Comparison of ENCODE assay signal across 8 mouse cellular contexts in the genomic region with DNA sequence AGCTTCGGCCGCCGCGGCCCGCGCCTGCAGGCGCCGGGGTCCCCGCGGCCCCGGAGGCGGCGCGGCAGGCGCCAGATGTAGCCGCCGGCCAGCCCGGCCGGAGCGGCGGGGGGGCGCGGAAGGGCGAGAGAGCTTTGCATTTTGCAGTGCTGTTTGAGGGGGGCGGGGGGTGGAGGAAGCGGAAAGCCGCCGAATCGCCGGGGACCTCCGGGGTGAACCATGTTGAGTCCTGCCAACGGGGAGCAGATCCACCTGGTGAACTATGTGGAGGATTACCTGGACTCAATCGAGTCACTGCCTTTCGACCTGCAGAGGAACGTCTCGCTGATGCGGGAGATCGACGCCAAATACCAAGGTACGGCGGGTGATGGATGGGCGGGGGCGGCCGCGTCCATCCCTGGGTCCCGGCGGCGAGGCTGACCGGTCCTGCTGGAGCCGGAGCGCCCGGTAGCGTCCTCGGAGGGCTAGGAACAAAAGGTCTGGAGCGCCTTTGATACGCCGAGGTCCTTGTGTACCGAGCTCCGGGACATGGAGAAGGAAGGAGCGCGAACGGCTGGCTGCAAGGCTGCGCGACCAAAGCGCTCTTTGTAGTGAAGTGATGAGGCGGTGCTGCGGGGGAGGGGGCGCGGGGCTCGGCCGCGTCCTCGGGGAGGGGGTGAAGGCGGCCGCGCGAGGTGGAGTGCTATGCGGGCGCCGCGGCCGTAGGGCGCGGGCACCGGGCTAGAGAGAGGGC. TPM values are rescaled to one million over a fixed set of nuclear protein-coding genes. Genes with fewer than 3 reads are reported as not detected.
DNase-seq lines count a peak whose midpoint lies in the region; ATAC-seq and TF ChIP-seq lines count a peak whose summit lies in the region.

No protein-coding gene starts in this region.

- 0 out of 2 replicates have a peak, but pooled peaks have one; percentile 18 for TF ChIP-seq POLR2A in bone marrow, adult 2 months (IDR thresholded peaks at IDR 0.05; ENCODE audit: borderline replicate concordance, control insufficient read depth, low read depth, low read length)

- H3K4me3 ChIP-seq in C2C12 (ENCODE audit: insufficient read depth, poor library complexity, severe bottlenecking): peak overlapping the region; percentile 71
- H3K4me3 ChIP-seq in bone marrow, adult 2 months (replicated peaks; ENCODE audit: control insufficient read depth, low read depth, low read length): peak overlapping the region; percentile 100
- peak overlapping the region; percentile 92 for H3K4me3 ChIP-seq in forebrain, embryonic 13.5 days
- peak overlapping the region; percentile 94 for H3K4me3 ChIP-seq in hindbrain, embryonic 12.5 days

- peak overlapping the region; percentile 89 for H3K27ac ChIP-seq in bone marrow, adult 2 months (ENCODE audit: control insufficient read depth, insufficient read depth, low read depth, low read length, poor library complexity)
- H3K27ac ChIP-seq in forebrain, embryonic 13.5 days: peak overlapping the region; percentile 99
- peak overlapping the region; percentile 100 for H3K27ac ChIP-seq in hindbrain, embryonic 12.5 days

- peak overlapping the region; percentile 96 for H3K9ac ChIP-seq in forebrain, embryonic 13.5 days
- peak overlapping the region; percentile 97 for H3K9ac ChIP-seq in hindbrain, embryonic 12.5 days

- peaks cover 33% of the 10 kb centered on the region for H3K79me3 ChIP-seq in C2C12 (ENCODE audit: low read depth)

- 3% methylated on average over 82 of the region's 85 CpGs for WGBS in bone marrow, adult 2 months
- WGBS in forebrain, embryonic 13.5 days: under 1% methylated on average over 53 of the region's 85 CpGs
- under 1% methylated on average over 75 of the region's 85 CpGs for WGBS in hindbrain, embryonic 12.5 days

- no peaks in the 10 kb centered on the region for H3K9me3 ChIP-seq in forebrain, embryonic 13.5 days (replicated peaks)
- no peaks in the 10 kb centered on the region for H3K9me3 ChIP-seq in hindbrain, embryonic 12.5 days (replicated peaks)

- ATAC-seq in forebrain, embryonic 13.5 days: no peak
- no peak for ATAC-seq in hindbrain, embryonic 12.5 days (ENCODE audit: low FRiP score)

- H3K4me1 ChIP-seq in bone marrow, adult 2 months (ENCODE audit: control insufficient read depth, insufficient read depth, low read length): no peaks in the 10 kb centered on the region; the same call in 1 of the 2 replicates
- peaks cover 27% of the 10 kb centered on the region for H3K4me1 ChIP-seq in forebrain, embryonic 13.5 days
- peaks cover 23% of the 10 kb centered on the region for H3K4me1 ChIP-seq in hindbrain, embryonic 12.5 days

- H3K36me3 ChIP-seq in C2C12 (ENCODE audit: control insufficient read depth, insufficient read depth): peaks cover 10% of the 10 kb centered on the region
- H3K36me3 ChIP-seq in forebrain, embryonic 13.5 days (ENCODE audit: poor library complexity, severe bottlenecking): peaks cover 11% of the 10 kb centered on the region
- H3K36me3 ChIP-seq in hindbrain, embryonic 12.5 days: peaks cover 9% of the 10 kb centered on the region

- TF ChIP-seq CTCF in C2C12 (IDR thresholded peaks at IDR 0.05; ENCODE audit: control insufficient read depth, insufficient read depth, insufficient read length): no peak
- TF ChIP-seq CTCF in bone marrow, adult 2 months (IDR thresholded peaks at IDR 0.05; ENCODE audit: control insufficient read depth, insufficient read depth, low read length): peak; percentile 4; the same call in 1 of the 2 replicates

- H3K79me2 ChIP-seq in C2C12 (ENCODE audit: control insufficient read depth, insufficient read depth): peaks cover 50% of the 10 kb centered on the region

- peak overlapping the region; percentile 76 for H3K4me2 ChIP-seq in forebrain, embryonic 13.5 days
- H3K4me2 ChIP-seq in hindbrain, embryonic 12.5 days (replicated peaks): peak overlapping the region; percentile 74

- H3ac ChIP-seq in C2C12 (ENCODE audit: control insufficient read depth, insufficient read length, low read depth): peak overlapping the region; percentile 75

- no peaks in the 10 kb centered on the region for H3K27me3 ChIP-seq in C2C12 (ENCODE audit: control insufficient read depth, insufficient read depth, insufficient read length)
- H3K27me3 ChIP-seq in forebrain, embryonic 13.5 days: no peaks in the 10 kb centered on the region
- H3K27me3 ChIP-seq in hindbrain, embryonic 12.5 days: no peaks in the 10 kb centered on the region

- peak; percentile 24 for DNase-seq in left cerebral cortex, adult 11 months (ENCODE audit: low spot score)
- DNase-seq in lung, postnatal 25 days (ENCODE audit: low spot score): peak; percentile 33
- peak; percentile 33 to 64 for DNase-seq in right cerebral cortex, adult 2 months (ENCODE audit: low spot score in 2 of 2)
- peak; percentile 33 for DNase-seq in urinary bladder, postnatal 25 days (ENCODE audit: low spot score)

TF ChIP-seq in C2C12, 6 proteins besides CTCF, POLR2A, EP300 and RAD21:
- TF ChIP-seq MAX (IDR thresholded peaks at IDR 0.05) (no peak), USF1 (IDR thresholded peaks at IDR 0.05; ENCODE audit: low read depth) (no peak), FOSL1 (IDR thresholded peaks at IDR 0.05; ENCODE audit: insufficient read depth, low read length, poor library complexity, severe bottlenecking) (no peak), CEBPB (IDR thresholded peaks at IDR 0.05; ENCODE audit: low read depth) (no peak), MYOG (IDR thresholded peaks at IDR 0.05; ENCODE audit: control insufficient read depth, extremely low read depth, insufficient read length) (no peak), MYOD1 (IDR thresholded peaks at IDR 0.05; ENCODE audit: control insufficient read depth, insufficient read length, low read depth) (no peak)
TF ChIP-seq in C2C12: peak in this region for 0.

RNA-seq across cellular contexts. Expression of a gene that starts 1.5 kb away (rescaled TPM):
- polyA plus RNA-seq in C2C12 (2012; fragmentation: generic; extraction: Trizol): 22.3 TPM
- 26.2 and 44.7 TPM in 2 replicates for polyA plus RNA-seq in bone marrow, adult 2 months (2011; ENCODE audit: insufficient read depth, insufficient read length, low replicate concordance, missing spikeins)
- 43.5 and 47.3 TPM in 2 replicates for polyA plus RNA-seq in forebrain, embryonic 13.5 days (2015; fragmentation: Nextera tagmentation; extraction: Ambion mirVana)
- polyA plus RNA-seq in hindbrain, embryonic 12.5 days (2016; fragmentation: Nextera tagmentation; extraction: Ambion mirVana): 53.4 and 57.5 TPM in 2 replicates

RNA-seq across cellular contexts. Expression of a gene that starts 6.3 kb away (rescaled TPM):
- 19.0 TPM for polyA plus RNA-seq in C2C12 (2012; fragmentation: generic; extraction: Trizol)
- 22.0 and 32.7 TPM in 2 replicates for polyA plus RNA-seq in bone marrow, adult 2 months (2011; ENCODE audit: insufficient read depth, insufficient read length, low replicate concordance, missing spikeins)
- polyA plus RNA-seq in forebrain, embryonic 13.5 days (2015; fragmentation: Nextera tagmentation; extraction: Ambion mirVana): 22.6 and 23.9 TPM in 2 replicates
- polyA plus RNA-seq in hindbrain, embryonic 12.5 days (2016; fragmentation: Nextera tagmentation; extraction: Ambion mirVana): 17.9 and 20.6 TPM in 2 replicates

RNA-seq across cellular contexts. Expression of a gene that starts 59.6 kb away (rescaled TPM):
- 51.0 TPM for polyA plus RNA-seq in C2C12 (2012; fragmentation: generic; extraction: Trizol)
- polyA plus RNA-seq in bone marrow, adult 2 months (2011; ENCODE audit: insufficient read depth, insufficient read length, low replicate concordance, missing spikeins): 32.5 and 74.0 TPM in 2 replicates
- polyA plus RNA-seq in forebrain, embryonic 13.5 days (2015; fragmentation: Nextera tagmentation; extraction: Ambion mirVana): 152 and 158 TPM in 2 replicates
- 109 and 121 TPM in 2 replicates for polyA plus RNA-seq in hindbrain, embryonic 12.5 days (2016; fragmentation: Nextera tagmentation; extraction: Ambion mirVana)
